Mouse (Mus musculus) skeletal muscle tissue, adult 2 months (tissue): Measurements from ENCODE around the gene Cfap45.

Experiments
- DNase-seq: peaks from one replicate; pipeline ENCODE4 v3.0.0-alpha.2; 2012; ENCODE audit warnings: low read depth, low spot score

Gene Cfap45

DNA sequence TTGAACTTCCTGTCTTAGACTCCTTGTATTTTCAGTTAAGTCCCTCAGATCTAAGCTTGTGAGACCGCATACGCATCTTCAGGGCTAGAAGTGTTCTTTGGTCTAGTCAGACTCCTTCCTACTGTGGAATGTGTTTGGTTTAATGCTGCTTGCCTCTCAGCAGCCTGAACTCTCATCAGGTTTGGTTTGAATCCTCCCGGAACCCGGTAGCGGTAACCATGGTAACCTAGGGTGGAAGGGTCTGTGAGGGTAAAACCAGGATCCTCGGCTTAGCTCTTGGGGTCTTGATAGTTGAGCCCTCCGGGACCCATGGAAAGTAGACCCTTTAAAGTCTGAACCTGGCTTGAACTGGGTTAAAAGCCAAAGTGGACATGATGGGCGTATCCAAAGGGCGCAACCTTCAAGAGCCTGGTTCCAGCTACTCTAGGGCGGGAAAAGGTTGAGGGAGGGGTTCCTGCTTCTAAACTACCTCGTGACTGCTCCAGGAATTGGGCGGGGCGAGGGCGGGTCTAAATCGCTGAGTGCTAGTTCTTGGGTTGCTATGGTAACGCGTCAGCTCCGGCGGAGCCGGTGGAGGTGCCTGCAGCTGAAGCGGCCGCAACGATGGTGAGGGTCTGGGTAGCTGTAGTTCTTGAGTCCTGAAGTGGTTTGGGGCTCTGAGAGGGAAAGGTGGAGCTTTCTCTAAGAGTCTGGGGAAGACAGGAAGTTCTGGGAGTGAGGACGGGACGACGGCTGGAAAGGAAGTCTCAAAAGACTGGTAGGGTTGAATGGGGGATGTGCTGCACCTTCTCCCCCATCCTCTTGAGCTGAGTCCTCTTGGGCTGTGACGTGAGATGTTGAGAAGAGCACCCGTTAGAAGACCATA is at the start of gene Cfap45:
TSS of gene Cfap45 (plus strand) at position 226 of the 865 bp plus-strand sequence.
- DNase-seq, result peak; percentile 77

DNA sequence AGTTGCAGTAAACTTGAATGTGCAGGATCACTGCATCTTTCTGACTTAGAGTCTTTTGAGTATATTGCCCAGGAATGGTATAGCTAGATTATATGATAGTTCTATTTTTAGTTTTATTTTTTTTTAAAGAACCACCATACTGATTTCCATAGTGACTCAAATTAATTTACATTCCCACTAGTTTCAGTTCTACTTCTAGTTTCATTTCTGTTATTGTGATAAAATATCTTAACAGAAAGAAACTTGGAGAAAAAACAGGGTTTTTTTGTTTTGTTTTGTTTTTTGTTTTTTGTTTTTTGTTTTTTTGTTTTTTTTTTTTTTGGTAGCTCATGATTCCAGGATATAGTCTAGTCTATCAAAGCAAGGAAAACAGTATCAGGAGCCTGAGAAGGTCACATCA is 47.7 kb upstream of the Cfap45 start:
- no peak for DNase-seq

DNA sequence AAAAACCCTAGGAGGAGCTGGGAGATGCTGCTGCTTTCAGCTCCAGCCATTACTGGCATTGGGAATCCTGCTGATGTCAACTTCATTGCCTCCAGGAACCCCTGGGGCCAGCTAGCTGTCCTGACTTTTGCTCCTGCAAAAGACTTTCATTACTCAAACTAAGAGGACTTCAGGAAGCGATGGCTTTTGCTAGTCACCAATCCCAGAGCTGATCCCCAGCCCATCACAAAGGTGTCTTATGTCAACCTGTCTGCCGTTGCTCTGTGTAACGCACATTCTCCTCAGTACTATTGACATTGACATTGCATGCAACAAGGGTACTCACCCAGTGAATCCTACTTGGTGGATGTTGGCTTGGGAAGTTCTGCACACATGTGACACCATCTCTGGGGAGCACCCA is 46.4 kb upstream of the Cfap45 start:
- no peak for DNase-seq

DNA sequence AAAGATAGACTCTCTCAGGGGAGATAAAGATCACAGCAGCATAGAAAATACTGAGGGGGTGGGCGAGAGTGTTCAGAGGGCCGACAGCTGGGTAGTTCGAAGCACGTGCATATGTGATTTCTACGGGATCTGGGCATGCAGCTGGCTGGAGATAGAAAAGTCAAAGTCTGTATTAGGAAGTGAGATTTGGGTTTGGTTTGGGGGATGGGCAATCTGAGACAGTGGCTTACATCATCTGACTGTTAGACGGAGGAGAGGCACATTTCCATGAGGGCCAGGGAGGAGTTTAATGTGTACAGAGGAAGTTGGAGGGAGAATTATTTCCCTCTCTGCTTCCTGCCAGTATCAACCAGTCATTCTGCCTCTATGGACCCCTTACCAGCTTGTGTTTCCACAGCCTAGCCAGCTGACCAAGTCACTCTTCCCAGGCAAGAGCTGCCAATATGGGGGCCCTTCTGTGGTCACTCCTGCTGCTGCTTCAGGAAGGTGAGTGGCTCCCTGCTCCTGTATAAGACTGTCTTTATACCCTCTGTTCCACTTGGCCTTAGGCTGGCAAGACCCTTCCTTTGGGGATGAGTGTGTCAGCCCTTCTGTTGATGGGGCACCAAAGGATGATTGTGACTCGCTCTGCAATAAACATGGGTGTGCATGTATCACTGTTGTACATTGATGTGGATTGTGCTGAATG is 45.4 kb upstream of the Cfap45 start, which contains the start of gene Slamf9:
TSS of gene Slamf9 (plus strand) at position 305 of the 688 bp plus-strand sequence.
- DNase-seq, result peak; percentile 32

DNA sequence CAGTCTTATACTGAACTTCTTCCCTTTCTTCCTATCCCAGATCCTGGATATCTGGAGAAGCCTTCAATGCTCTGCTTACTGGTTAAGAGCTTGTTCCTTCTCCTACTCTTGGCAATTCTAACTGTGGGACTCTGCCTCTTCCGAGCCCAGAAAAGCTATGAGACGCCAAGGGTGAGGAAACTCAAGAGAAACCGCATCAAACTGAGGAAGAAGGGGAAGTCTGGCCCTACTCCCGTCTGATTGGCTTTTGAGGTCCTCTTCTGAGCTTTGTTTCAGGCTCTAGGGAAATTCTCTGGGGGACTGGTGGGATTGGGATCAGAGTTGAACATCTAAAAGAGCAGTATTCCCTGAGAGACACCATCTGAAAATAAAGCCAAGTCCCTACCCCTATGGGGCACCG is 42.6 kb upstream of the Cfap45 start:
- DNase-seq, result no peak

DNA sequence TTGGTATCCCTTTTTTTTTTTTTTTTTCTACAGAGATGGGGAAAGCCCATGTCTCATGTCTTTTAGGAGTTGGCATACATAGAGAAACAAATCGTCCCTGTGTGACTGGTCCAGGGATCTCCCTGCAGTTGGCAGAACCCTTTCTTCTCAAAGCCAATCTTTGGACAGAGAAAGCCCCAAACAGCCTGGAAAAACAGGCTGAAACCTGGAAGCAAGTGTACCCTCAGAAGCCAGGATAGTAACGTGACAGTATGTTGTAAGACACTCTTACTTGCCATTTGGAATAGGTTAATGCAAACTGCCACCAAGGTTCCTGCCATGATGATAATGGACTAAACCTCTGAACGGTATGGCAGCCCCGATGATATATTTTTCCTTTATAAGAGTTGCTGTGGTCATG is 40.2 kb upstream of the Cfap45 start:
- no peak for DNase-seq

DNA sequence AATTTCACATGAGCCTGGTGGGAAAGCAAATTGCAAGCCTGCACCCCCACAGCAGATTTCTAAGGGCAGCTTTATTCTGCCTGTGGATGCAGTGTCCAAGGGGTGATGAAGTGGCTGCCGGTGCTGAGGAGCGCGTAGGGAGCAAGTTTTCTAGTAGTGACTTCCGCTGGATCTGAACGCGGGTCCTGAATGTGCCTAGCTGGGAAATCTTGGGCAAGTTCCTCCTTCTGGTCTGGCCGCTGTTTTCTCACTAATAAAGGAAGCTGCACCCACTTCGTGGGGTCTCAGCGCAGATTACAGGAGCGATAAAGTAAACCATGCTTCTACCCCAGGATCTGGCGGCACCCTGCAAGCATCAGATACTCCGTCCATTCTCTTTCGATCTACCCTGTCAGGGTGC is 39.5 kb upstream of the Cfap45 start:
- no peak for DNase-seq

DNA sequence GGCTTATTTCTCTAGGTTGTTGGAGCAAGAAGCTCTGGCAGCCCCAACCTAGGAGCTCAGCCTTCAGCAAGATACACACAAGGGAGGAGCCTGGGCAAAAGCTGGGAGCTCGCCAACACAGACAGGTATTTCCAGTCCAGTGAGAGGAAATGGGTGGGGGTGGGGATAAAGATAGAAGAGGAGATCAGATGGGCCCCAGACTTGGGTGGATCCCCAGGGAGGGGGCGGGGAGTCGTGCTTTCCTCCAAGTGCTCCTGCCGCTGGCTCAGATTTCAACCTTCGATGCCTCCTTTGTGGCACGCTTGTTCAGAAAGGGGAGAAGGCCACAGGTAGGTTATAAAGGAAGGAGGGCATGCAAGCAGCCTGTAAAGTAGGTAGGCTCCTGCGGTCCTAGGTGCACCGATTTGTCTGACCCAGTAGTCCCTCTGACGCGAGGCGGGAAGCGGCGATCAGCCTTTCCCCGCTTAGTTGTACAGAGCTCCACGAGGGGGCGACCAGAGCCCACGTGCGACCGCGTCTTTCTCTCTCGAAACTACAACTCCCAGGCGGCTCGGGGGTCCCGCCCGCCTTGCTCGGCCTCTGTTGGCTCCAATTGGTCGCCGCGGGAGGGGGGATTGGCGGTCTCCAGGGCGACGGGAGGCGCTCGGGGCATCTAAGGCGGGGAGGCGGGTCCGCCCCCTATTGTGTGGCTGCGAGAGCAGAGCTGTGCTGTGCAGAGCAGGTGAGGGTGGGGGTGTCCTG is 38.9 kb upstream of the Cfap45 start, which contains the start of gene Igsf9:
TSS of gene Igsf9 (plus strand) at position 249 of the 741 bp plus-strand sequence.
- peak; percentile 48 for DNase-seq

DNA sequence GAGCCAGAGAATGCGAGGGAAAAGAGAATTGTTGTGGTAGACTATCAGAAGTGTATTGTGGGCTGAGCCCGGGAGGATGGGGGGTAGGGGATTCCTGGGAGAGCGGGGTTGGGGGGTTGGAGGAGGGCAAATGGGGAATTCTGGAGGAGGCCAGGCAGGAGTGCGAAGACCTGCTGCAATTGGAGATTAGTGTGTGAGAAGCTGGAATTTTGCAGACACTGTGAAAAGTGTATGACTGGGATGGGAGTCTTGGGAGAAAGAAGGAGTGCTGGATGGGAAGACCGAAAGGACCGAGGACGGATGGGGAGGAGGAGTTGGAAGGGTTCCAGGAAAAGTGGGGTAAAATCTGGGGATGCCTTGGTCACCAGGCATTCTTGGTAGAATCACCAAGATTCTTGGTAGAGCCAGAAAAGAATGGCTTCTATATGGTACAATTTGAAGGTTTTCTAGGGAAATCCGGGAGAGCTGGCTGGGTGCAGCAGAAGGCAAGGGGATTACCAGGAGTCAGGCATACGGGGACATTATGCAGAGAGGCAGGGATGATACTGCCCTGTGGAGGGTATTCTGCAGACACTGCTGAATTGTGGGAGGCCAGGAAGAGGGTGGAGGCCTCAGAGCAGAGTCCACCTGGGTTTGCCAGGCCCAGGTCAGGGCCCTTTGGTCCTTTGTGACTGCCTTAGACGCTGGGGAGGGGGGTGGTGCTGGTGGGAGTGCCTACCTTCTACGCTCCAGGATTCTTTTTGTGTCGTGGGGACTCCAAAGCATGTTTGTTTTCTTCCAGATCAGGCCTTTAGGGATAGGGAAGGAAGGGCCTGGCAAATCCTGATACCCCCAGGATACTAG is 37.9 kb upstream of the Cfap45 start:
- DNase-seq, result no peak

DNA sequence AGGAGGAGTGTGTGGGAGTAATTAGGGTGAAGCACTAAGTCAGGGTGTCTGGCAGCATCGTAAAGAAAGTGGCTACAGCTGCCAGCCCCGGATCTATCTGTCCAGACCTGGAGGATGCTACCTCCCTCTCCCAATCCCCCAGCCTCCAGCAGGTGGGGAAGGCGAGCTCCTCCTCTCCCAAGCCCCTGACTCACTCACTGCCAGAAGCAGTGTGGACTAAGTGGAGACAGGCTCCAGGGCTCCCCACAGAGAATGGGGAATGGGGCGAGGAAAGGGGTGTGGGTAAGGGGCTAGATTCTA is 37.3 kb upstream of the Cfap45 start:
- DNase-seq, result no peak

DNA sequence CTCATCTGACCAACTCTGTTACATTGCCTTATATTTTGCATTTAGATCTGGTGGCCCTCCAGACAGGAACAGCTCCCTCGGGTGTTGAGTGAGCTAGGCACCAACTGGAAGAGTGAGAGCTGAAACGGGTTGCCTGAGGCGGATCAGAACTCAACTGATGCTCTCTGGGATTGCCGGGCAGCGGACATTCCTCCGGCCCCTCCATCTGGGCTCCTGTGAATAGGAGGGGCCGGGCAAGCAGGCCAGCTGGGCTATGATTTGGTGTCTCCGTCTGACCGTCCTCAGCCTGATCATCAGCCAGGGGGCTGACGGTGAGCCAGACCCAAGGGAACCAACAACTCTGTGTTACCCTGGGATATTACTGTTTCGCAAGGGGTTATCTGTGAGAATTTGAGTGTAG is 36.4 kb upstream of the Cfap45 start:
- DNase-seq, result no peak

DNA sequence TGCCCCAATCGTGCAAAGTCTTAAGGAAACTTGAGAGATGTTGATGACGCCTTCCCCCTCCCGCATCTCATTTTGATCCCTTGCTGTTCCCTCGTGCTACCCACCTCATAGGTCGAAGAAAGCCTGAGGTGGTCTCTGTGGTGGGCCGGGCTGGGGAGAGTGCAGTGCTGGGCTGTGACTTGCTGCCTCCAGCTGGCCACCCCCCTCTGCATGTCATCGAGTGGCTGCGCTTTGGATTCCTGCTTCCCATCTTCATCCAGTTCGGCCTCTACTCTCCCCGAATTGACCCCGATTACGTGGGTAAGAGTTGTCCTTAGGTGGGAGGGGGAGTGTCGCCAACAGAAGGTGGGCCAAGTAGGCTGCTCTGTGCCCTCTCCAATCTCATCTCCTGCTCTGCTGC is 35.9 kb upstream of the Cfap45 start:
- DNase-seq, result no peak

DNA sequence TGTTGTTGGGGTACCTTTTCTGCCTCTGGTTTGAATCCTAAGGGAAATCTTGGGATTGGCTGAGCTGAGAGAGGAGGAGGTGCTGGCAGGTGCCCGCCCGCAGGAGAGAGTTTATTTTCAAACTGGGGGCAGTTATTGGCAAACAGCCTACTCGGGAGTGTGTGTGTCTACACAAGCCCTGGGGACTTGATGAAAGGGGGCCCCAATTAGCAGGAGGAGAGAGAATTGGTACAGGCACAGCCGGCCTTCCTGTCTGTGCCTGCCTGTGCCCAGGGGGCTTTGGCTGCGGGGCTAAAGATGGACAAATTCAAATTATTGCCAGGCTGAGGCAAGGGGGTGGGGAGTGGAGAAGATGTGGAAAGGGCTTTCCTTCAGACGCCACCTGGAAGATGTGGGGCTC is 34.8 kb upstream of the Cfap45 start:
- no peak for DNase-seq

DNA sequence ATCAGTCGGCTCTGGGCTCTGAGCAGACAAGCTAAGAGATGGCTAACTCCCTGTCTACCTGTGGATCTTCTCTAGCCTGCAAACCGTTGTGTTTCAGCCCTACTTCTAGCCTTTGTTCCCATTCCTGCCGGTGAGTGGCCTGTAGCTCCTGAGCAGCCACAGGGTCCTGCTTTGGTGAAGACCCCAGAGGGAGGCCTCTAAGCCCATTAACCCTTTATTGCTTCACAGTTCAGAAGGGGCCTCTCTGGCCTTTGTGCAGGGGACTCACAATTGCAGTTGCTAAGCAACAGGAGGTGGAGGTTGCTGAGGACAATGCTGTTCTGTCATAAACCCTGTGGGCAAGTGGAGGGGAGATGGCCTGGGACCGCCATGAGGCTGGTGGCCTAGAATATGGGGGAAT is 34.4 kb upstream of the Cfap45 start:
- no peak for DNase-seq

DNA sequence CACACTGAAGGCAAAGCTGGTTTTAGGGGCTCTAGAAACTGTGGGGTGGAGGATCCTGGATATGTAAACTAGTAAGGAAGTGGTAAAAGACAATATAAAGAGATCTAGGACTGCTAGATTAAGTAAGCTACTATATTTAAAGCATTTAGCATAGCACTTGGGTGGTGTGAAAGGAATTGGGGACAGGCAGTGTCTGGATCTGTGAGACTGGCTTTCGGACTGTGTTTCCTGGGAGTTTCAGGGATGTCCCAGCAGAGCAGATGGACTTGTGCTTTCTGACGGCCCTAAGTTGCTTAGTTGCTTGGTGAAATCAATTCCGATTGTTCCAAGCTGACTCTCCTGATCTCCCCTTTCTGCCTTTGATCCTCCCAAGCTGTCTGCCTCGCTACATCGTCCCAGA is 34.0 kb upstream of the Cfap45 start:
- DNase-seq, result no peak

DNA sequence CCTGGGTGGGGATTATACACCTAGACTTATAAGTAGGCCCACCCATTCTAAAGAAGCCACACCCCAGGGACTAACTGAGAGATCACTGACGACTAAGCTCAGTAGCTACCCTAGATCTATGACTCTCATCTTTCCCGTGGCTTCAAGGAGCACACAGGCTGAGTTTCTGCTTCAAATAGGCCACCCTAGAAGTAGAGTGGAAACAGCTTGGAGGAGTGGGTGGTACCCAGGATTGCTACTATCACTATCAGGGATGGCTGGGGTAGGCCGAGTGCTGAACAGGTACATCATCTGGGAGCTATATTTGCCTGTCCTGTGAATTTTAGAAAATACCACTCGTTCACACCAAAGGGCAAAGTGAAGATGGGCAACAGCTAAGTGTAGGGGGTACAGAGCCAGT is 32.7 kb upstream of the Cfap45 start:
- DNase-seq, result no peak

DNA sequence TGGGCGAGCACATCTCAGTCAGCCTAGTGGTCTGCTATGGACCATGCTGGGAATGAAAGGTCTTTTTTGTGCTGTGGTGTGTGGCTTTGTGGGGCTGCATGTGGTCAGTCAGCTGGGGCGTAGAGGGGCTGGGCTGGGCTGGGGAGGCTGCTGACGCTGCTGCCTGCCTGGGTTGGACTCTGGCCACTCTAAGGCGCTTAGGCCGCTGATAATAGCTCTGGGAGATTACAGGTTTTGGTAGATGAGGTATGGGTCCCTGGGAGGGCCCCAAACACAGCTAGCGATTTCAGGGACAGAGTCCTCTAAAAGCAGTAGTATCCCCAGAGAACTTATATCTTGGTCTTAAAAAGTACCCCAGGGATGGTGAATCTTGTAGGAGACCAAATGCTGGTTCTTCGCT is 31.8 kb upstream of the Cfap45 start:
- DNase-seq, result no peak

DNA sequence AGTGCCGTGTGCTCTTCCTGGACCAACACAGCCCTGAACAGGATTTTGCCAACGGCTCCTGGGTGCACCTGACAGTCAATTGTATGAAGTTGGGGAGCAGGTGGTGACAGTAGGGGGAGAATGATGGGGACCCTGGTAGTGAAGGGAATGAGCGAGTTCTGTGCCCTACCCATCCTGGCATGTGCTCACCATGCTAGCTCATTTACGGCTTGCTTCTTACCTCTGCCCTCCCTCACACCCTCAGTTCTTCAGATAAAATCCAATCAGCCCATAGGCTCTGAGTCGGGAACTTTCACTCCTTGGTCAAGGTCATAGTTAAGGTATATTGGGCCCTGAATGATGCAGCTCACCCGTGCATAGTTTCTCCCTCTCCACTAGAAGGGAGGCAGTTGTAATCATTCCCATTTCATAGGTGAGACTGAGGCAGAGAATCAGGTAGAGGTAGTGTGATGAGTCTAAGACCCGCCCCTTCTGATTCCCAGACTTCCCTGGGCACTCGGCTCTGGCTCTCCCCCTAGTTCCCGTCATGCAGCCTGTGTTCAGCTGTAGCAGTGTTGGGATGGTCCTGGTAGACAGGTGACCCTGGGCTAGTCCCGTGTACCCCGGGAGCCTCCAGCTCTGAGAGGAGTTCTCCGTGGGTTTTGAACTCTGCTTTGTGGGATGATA is 30.9 kb upstream of the Cfap45 start:
- no peak for DNase-seq

DNA sequence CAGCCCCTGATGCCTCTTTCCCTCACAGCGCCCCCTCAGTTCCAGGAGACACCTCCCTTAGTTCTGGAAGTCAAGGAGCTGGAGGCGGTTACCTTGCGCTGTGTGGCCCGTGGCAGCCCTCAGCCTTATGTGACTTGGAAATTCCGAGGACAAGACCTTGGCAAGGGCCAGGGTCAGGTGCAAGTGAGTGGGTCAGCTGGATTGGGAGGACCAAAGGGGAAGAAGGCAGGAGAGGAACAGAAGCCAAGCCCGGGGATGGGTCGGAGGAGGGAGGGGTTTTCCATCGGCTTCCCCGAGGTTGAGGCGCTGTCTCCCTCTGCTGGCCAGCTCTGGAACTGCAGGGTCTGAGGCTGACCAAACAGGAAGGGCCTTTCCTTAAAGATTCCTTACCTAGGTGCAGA is 30.3 kb upstream of the Cfap45 start:
- DNase-seq, result peak; percentile 58

DNA sequence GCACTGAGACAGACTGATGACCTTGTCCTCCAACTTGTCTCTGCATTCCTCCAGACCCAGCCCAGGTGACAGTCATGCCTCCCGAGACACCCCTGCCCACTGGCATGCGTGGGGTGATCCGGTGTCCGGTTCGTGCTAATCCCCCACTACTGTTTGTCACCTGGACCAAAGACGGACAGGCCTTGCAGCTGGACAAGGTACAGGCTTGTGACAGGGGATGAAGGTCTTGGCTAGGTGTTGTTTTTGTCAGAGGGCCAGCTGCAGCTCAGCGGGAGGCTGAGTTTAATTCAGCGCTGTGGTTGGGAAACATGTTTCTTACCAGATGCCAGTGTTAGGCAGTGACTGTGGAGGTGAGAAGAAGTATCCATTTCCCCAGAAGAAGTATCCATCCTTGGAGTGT is 28.6 kb upstream of the Cfap45 start:
- DNase-seq, result no peak

DNA sequence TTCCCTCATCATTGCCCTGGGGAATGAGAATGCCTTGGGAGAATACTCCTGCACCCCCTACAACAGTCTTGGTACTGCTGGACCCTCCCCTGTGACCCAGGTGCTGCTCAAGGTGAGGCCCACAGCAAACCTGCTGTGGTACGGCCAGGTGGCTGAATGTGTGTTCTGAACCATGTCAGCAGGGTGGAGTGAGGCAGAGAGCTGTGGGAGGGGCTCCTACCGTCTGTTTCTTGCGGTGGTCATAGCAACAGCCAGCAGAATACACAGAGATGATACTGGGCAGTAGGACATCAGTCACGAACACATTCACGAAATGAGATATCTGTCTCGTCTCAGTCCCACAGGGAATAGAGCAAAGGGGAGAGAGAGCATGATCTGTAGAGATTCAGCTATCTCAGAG is 27.1 kb upstream of the Cfap45 start:
- no peak for DNase-seq
